Mouse (Mus musculus) midbrain, embryonic 13.5 days (tissue): ENCODE measurements around the gene Palb2. TPM values are rescaled to one million over a fixed set of nuclear protein-coding genes. Genes with fewer than 3 reads are reported as not detected.
"Not testable (repeated sequence)": the region's sequence is repeated elsewhere in the genome, so short reads cannot be mapped to it uniquely, and the experiment has no call there.

Experiments
- ATAC-seq: fragments of 200-750 bp; cut with Nextera tagmentation; 2 replicates; pipeline ENCODE4 v1.8.0; 2017; ENCODE audit warnings: mild to moderate bottlenecking, moderate TSS enrichment, moderate library complexity
- H3K27ac ChIP-seq: fragments of 300-500 bp; sonication (generic); 2 replicates; pipeline ENCODE4 v1.5.1; 2015; ENCODE audit warnings: inconsistent platforms, mild to moderate bottlenecking, moderate library complexity
- H3K27me3 ChIP-seq: fragments of 300-500 bp; sonication (generic); 2 replicates; pipeline ENCODE4 v1.6.1; 2015; ENCODE audit warnings: mild to moderate bottlenecking, inconsistent platforms
- H3K36me3 ChIP-seq: fragments of 300-500 bp; sonication (generic); 2 replicates; pipeline ENCODE4 v1.6.1; 2015; ENCODE audit warnings: mild to moderate bottlenecking, inconsistent platforms
- H3K4me1 ChIP-seq: fragments of 300-500 bp; sonication (generic); replicated peaks from 2 replicates; pipeline ENCODE4 v1.6.1; 2015; ENCODE audit warnings: inconsistent platforms
- H3K4me2 ChIP-seq: fragments of 300-500 bp; sonication (generic); replicated peaks from 2 replicates; pipeline ENCODE4 v1.6.1; 2015; ENCODE audit warnings: moderate library complexity, mild to moderate bottlenecking, inconsistent platforms
- H3K4me3 ChIP-seq: fragments of 300-500 bp; sonication (generic); replicated peaks from 2 replicates; pipeline ENCODE4 v1.5.1; 2015; ENCODE audit warnings: mild to moderate bottlenecking, inconsistent platforms
- H3K9ac ChIP-seq: fragments of 300-500 bp; sonication (generic); replicated peaks from 2 replicates; pipeline ENCODE4 v1.6.1; 2015; ENCODE audit warnings: mild to moderate bottlenecking, inconsistent platforms
- H3K9me3 ChIP-seq: fragments of 300-500 bp; sonication (generic); 2 replicates; pipeline ENCODE4 v1.6.1; 2016; ENCODE audit warnings: mild to moderate bottlenecking, inconsistent platforms
- WGBS: fragments of 180-500 bp; shearing (Covaris S2); methylation state at CpG from one replicate; pipeline ENCODE4 v1.1.7; 2015; 5-methylcytosine and 5-hydroxymethylcytosine counted together
- polyA plus RNA-seq: library from polyadenylated mRNA; unstranded; fragments of >200 nt; fragmentation: Nextera tagmentation; extraction: Ambion mirVana; gene quantifications from 2 replicates; pipeline ENCODE4 v1.2.1, GENCODE M21; 2015

Gene Palb2
- polyA plus RNA-seq, 1 experiment from 2014 or later: 9.1 TPM

- Histone ChIP-seq H3K4me3 (no peak overlapping the region), H3K9ac (no peak overlapping the region), H3K9me3 (no peaks in the 10 kb centered on the region), H3K4me2 (no peak overlapping the region), H3K27me3 (no peaks in the 10 kb centered on the region), H3K36me3 (peaks cover 83% of the 10 kb centered on the region), H3K4me1 (peaks cover 9% of the 10 kb centered on the region), H3K27ac (no peak overlapping the region)
- no peak for ATAC-seq
- 97% methylated on average over 5 of the region's 5 CpGs for WGBS
These were observed 5.4 kb upstream of the Palb2 start for GRCm38 (mm10) chr7:122138190-122138589.

GRCm38 (mm10) chr7:122137071-122137470 is 4.3 kb upstream of the Palb2 start:
- peaks cover 74% of the 10 kb centered on the region for H3K36me3 ChIP-seq

GRCm38 (mm10) chr7:122135070-122135469 is 2.3 kb upstream of the Palb2 start:
- H3K4me2 ChIP-seq: no peak overlapping the region
- H3K4me3 ChIP-seq: no peak overlapping the region
- no peak overlapping the region for H3K27ac ChIP-seq
- H3K4me1 ChIP-seq: peaks cover 17% of the 10 kb centered on the region
- no peaks in the 10 kb centered on the region for H3K27me3 ChIP-seq
- ATAC-seq: no peak
- H3K9ac ChIP-seq: no peak overlapping the region
- H3K9me3 ChIP-seq: no peaks in the 10 kb centered on the region
- H3K36me3 ChIP-seq: peaks cover 55% of the 10 kb centered on the region
- WGBS: 77% methylated on average over 10 of the region's 10 CpGs

More at GRCm38 (mm10) chr7:122137071-122137470, 4.3 kb upstream of the Palb2 start:
- Histone ChIP-seq H3K4me2 (no peak overlapping the region), H3K4me3 (no peak overlapping the region), H3K9ac (no peak overlapping the region), H3K27ac (no peak overlapping the region), H3K9me3 (no peaks in the 10 kb centered on the region), H3K27me3 (no peaks in the 10 kb centered on the region), H3K4me1 (peaks cover 13% of the 10 kb centered on the region)
- no peak for ATAC-seq

- Histone ChIP-seq H3K4me2 (peak overlapping the region; percentile 88), H3K9me3 (no peaks in the 10 kb centered on the region), H3K4me3 (peak overlapping the region; percentile 94), H3K4me1 (peaks cover 17% of the 10 kb centered on the region), H3K36me3 (peaks cover 39% of the 10 kb centered on the region), H3K27ac (0 out of 2 replicates have a peak overlapping the region, but pooled peaks have one; percentile 63), H3K27me3 (no peaks in the 10 kb centered on the region), H3K9ac (peak overlapping the region; percentile 84)
- ATAC-seq: no peak
- 20% methylated on average over 8 of the region's 8 CpGs for WGBS
These were observed 497 bp upstream of the Palb2 start for GRCm38 (mm10) chr7:122133338-122133625.

GRCm38 (mm10) chr7:122131834-122132233 is 951 bp downstream of the Palb2 start:
- H3K4me2 ChIP-seq: peak overlapping the region; percentile 88
- H3K4me3 ChIP-seq: peak overlapping the region; percentile 94
- peaks cover 40% of the 10 kb centered on the region for H3K36me3 ChIP-seq
- H3K4me1 ChIP-seq: peaks cover 17% of the 10 kb centered on the region
- no peaks in the 10 kb centered on the region for H3K27me3 ChIP-seq
- H3K9me3 ChIP-seq: no peaks in the 10 kb centered on the region
- no peak overlapping the region for H3K9ac ChIP-seq
- no peak for ATAC-seq
- no peak overlapping the region for H3K27ac ChIP-seq

GRCm38 (mm10) chr7:122126946-122127345 is 5.8 kb downstream of the Palb2 start:
- H3K36me3 ChIP-seq: peaks cover 40% of the 10 kb centered on the region
- H3K27me3 ChIP-seq: no peaks in the 10 kb centered on the region
- 93% methylated on average over 11 of the region's 11 CpGs for WGBS
- H3K9me3 ChIP-seq: no peaks in the 10 kb centered on the region
- H3K4me1 ChIP-seq: 0 out of 2 replicates have a peak, but pooled peaks cover 3% of the 10 kb centered on the region
- no peak for ATAC-seq
- no peak overlapping the region for H3K27ac ChIP-seq
- no peak overlapping the region for H3K4me3 ChIP-seq
- H3K9ac ChIP-seq: no peak overlapping the region
- no peak overlapping the region for H3K4me2 ChIP-seq

- H3K27me3 ChIP-seq: no peaks in the 10 kb centered on the region
- 74% methylated on average over 8 of the region's 8 CpGs for WGBS
- no peaks in the 10 kb centered on the region for H3K4me1 ChIP-seq
- no peak for ATAC-seq
- no peak overlapping the region for H3K27ac ChIP-seq
- no peaks in the 10 kb centered on the region for H3K9me3 ChIP-seq
- H3K4me2 ChIP-seq: no peak overlapping the region
- peaks cover 49% of the 10 kb centered on the region for H3K36me3 ChIP-seq
- no peak overlapping the region for H3K4me3 ChIP-seq
- H3K9ac ChIP-seq: no peak overlapping the region
These were observed 7.1 kb downstream of the Palb2 start for GRCm38 (mm10) chr7:122125636-122126035.

- Histone ChIP-seq H3K27ac (no peak overlapping the region), H3K4me2 (no peak overlapping the region), H3K4me1 (no peaks in the 10 kb centered on the region), H3K9me3 (no peaks in the 10 kb centered on the region), H3K27me3 (no peaks in the 10 kb centered on the region), H3K4me3 (no peak overlapping the region), H3K9ac (no peak overlapping the region), H3K36me3 (peaks cover 53% of the 10 kb centered on the region)
- WGBS: 90% methylated on average over 4 of the region's 4 CpGs
- no peak for ATAC-seq
These were observed 9.3 kb downstream of the Palb2 start for GRCm38 (mm10) chr7:122123518-122123917.

GRCm38 (mm10) chr7:122108206-122108605 is 24.6 kb downstream of the Palb2 start:
- 96% methylated on average over 6 of the region's 6 CpGs for WGBS
- H3K4me3 ChIP-seq: no peak overlapping the region
- no peak overlapping the region for H3K9ac ChIP-seq
- no peaks in the 10 kb centered on the region for H3K9me3 ChIP-seq
- peaks cover 36% of the 10 kb centered on the region for H3K36me3 ChIP-seq
- no peak overlapping the region for H3K27ac ChIP-seq
- H3K27me3 ChIP-seq: no peaks in the 10 kb centered on the region
- H3K4me1 ChIP-seq: no peaks in the 10 kb centered on the region
- no peak overlapping the region for H3K4me2 ChIP-seq
- no peak for ATAC-seq

GRCm38 (mm10) chr7:122101747-122102244 is 31.0 kb downstream of the Palb2 start, which contains the start of gene Ndufab1:
Gene Ndufab1, minus strand, starts transcription at chr7:122101886.
- under 1% methylated on average over 43 of the region's 43 CpGs for WGBS
- peak within 1 kb of the TSS; percentile 82 for H3K4me2 ChIP-seq
- peak; percentile 99 for ATAC-seq
- peaks cover 15% of the 10 kb centered on the region for H3K36me3 ChIP-seq
- peak within 1 kb of the TSS; percentile 70 for H3K4me3 ChIP-seq
- no peaks in the 10 kb centered on the region for H3K27me3 ChIP-seq
- H3K4me1 ChIP-seq: peaks cover 16% of the 10 kb centered on the region
- no peaks in the 10 kb centered on the region for H3K9me3 ChIP-seq
- H3K27ac ChIP-seq: peak within 1 kb of the TSS; percentile 68
- H3K9ac ChIP-seq: peak within 1 kb of the TSS; percentile 90

- Histone ChIP-seq H3K4me2 (peak overlapping the region; percentile 82), H3K27ac (peak overlapping the region; percentile 68), H3K4me3 (peak overlapping the region; percentile 70), H3K36me3 (peaks cover 22% of the 10 kb centered on the region), H3K4me1 (peaks cover 16% of the 10 kb centered on the region), H3K9ac (peak overlapping the region; percentile 90)
- peak; percentile 78 for ATAC-seq
- WGBS: 8% methylated on average over 27 of the region's 28 CpGs
- H3K27me3 ChIP-seq, H3K9me3 ChIP-seq: not testable (repeated sequence)
These were observed 31.6 kb downstream of the Palb2 start for GRCm38 (mm10) chr7:122101014-122101746.

GRCm38 (mm10) chr7:122099222-122099621 is 33.6 kb downstream of the Palb2 start:
- H3K9ac ChIP-seq: no peak overlapping the region
- ATAC-seq: no peak
- no peaks in the 10 kb centered on the region for H3K27me3 ChIP-seq
- H3K4me1 ChIP-seq: peaks cover 16% of the 10 kb centered on the region
- no peak overlapping the region for H3K4me3 ChIP-seq
- H3K4me2 ChIP-seq: no peak overlapping the region
- no peak overlapping the region for H3K27ac ChIP-seq
- no peaks in the 10 kb centered on the region for H3K9me3 ChIP-seq
- H3K36me3 ChIP-seq: peaks cover 41% of the 10 kb centered on the region
- WGBS: 67% methylated on average over 4 of the region's 4 CpGs

- ATAC-seq: no peak
These were observed 34.8 kb downstream of the Palb2 start for GRCm38 (mm10) chr7:122098009-122098408.

More at GRCm38 (mm10) chr7:122098009-122098408, 34.8 kb downstream of the Palb2 start:
- no peak overlapping the region for H3K4me3 ChIP-seq
- no peaks in the 10 kb centered on the region for H3K9me3 ChIP-seq
- peaks cover 45% of the 10 kb centered on the region for H3K36me3 ChIP-seq
- peaks cover 16% of the 10 kb centered on the region for H3K4me1 ChIP-seq
- no peak overlapping the region for H3K4me2 ChIP-seq
- WGBS: 96% methylated on average over 3 of the region's 3 CpGs
- H3K27me3 ChIP-seq: no peaks in the 10 kb centered on the region
- H3K27ac ChIP-seq: no peak overlapping the region
- no peak overlapping the region for H3K9ac ChIP-seq
